Mouse (Mus musculus) embryonic fibroblast, embryonic 13.5 days (primary cell): ENCODE measurements around the gene 1190002N15Rik.

Source experiments
- CTCF ChIP-seq: IDR thresholded peaks from 2 replicates; pipeline ENCODE4 v1.5.1; 2011; ENCODE audit warnings: mild to moderate bottlenecking, control low read depth, low read length, moderate library complexity, borderline replicate concordance; ENCODE audit not compliant: insufficient read depth
- POLR2A ChIP-seq: IDR thresholded peaks from 2 replicates; pipeline ENCODE4 v1.6.1; 2011; ENCODE audit warnings: low read depth, mild to moderate bottlenecking, control low read depth, low read length, moderate library complexity

DNA sequence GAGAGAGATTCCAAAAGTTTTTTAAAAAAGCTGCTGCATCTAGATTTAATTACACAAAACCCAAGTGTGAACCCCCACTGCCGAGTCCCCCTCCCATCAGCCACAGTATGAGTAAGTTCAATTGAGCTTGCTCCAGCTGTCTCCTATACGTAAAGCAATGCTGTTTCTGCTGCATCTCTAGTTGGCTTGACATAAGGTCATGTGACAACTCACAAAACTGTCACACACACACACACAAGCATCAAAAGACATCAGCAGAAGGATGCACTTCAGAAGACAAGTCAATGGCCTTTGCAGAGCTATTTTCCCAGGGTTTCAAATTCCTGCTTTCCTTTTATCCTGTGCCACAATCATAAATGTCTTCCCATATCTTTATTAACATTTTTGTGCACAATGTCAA is 49.9 kb downstream of the 1190002N15Rik start:
- TF ChIP-seq CTCF (no peak), POLR2A (no peak)
